Mouse (Mus musculus) embryonic facial prominence, embryonic 12.5 days (tissue): ENCODE measurements around the gene Ccdc88b. TPM values are rescaled to one million over a fixed set of nuclear protein-coding genes. Genes with fewer than 3 reads are reported as not detected.
A peak's percentile ranks its signal among the peaks of the same experiment; 100 is the strongest.

Experiments
- ATAC-seq: fragments of 200-750 bp; cut with Nextera tagmentation; 2 replicates; pipeline ENCODE4 v1.8.0; 2017; ENCODE audit not compliant: insufficient number of reproducible peaks, insufficient read depth, low FRiP score, low TSS enrichment
- H3K27ac ChIP-seq: fragments of 300-500 bp; sonication (generic); 2 replicates; pipeline ENCODE4 v1.5.1; 2016; ENCODE audit warnings: mild to moderate bottlenecking
- H3K27me3 ChIP-seq: fragments of 300-500 bp; sonication (generic); 2 replicates; pipeline ENCODE4 v1.6.1; 2016; ENCODE audit warnings: mild to moderate bottlenecking, moderate library complexity
- H3K36me3 ChIP-seq: fragments of 300-500 bp; sonication (generic); 2 replicates; pipeline ENCODE4 v1.6.1; 2016; ENCODE audit warnings: mild to moderate bottlenecking
- H3K4me1 ChIP-seq: fragments of 300-500 bp; sonication (generic); 2 replicates; pipeline ENCODE4 v1.6.1; 2016
- H3K4me2 ChIP-seq: fragments of 300-500 bp; sonication (generic); replicated peaks from 2 replicates; pipeline ENCODE4 v1.6.1; 2016; ENCODE audit warnings: mild to moderate bottlenecking, moderate library complexity
- H3K4me3 ChIP-seq: fragments of 300-500 bp; sonication (generic); 2 replicates; pipeline ENCODE4 v1.5.1; 2016; ENCODE audit warnings: mild to moderate bottlenecking
- H3K9ac ChIP-seq: fragments of 300-500 bp; sonication (generic); 2 replicates; pipeline ENCODE4 v1.6.1; 2016; ENCODE audit warnings: mild to moderate bottlenecking, moderate library complexity
- H3K9me3 ChIP-seq: fragments of 300-500 bp; sonication (generic); 2 replicates; pipeline ENCODE4 v1.6.1; 2016; ENCODE audit warnings: mild to moderate bottlenecking, moderate library complexity
- WGBS: fragments of 180-500 bp; shearing (Covaris S2); methylation state at CpG from one replicate; pipeline ENCODE4 v1.1.7; 2016; 5-methylcytosine and 5-hydroxymethylcytosine counted together
- microRNA-seq: library from miRNA; unstranded; fragments of <30 nt; microRNA quantifications from one replicate; pipeline ENCODE4, GENCODE M21; 2017
- polyA plus RNA-seq: library from polyadenylated mRNA; unstranded; fragments of >200 nt; fragmentation: Nextera tagmentation; extraction: Ambion mirVana; gene quantifications from 2 replicates; pipeline ENCODE4 v1.2.1, GENCODE M21; 2016

The Ccdc88b gene
- polyA plus RNA-seq, 1 experiment from 2014 or later: 0.70 TPM

GRCm38 (mm10) chr19:6820538-6821195, 37.3 kb downstream of the Ccdc88b start:
- H3K9ac ChIP-seq: no peak overlapping the region
- H3K36me3 ChIP-seq: no peaks in the 10 kb centered on the region
- 81% methylated on average over 13 of the region's 13 CpGs for WGBS
- ATAC-seq: no peak
- H3K27ac ChIP-seq: no peak overlapping the region
- H3K27me3 ChIP-seq: no peaks in the 10 kb centered on the region
- H3K4me1 ChIP-seq: no peaks in the 10 kb centered on the region
- H3K4me2 ChIP-seq: no peak overlapping the region
- no peaks in the 10 kb centered on the region for H3K9me3 ChIP-seq
- H3K4me3 ChIP-seq: no peak overlapping the region

GRCm38 (mm10) chr19:6819143-6819827, 38.7 kb downstream of the Ccdc88b start:
- no peaks in the 10 kb centered on the region for H3K4me1 ChIP-seq
- no peaks in the 10 kb centered on the region for H3K27me3 ChIP-seq
- no peak overlapping the region for H3K4me2 ChIP-seq
- 44% methylated on average over 10 of the region's 10 CpGs for WGBS
- H3K27ac ChIP-seq: 0 out of 2 replicates have a peak overlapping the region, but pooled peaks have one; percentile 30
- H3K9ac ChIP-seq: no peak overlapping the region
- no peak overlapping the region for H3K4me3 ChIP-seq
- no peaks in the 10 kb centered on the region for H3K9me3 ChIP-seq
- ATAC-seq: no peak
- no peaks in the 10 kb centered on the region for H3K36me3 ChIP-seq

GRCm38 (mm10) chr19:6814958-6815357, 43.1 kb downstream of the Ccdc88b start:
- Histone ChIP-seq H3K9me3 (no peaks in the 10 kb centered on the region), H3K9ac (no peak overlapping the region), H3K4me1 (no peaks in the 10 kb centered on the region), H3K27ac (no peak overlapping the region), H3K4me2 (no peak overlapping the region), H3K36me3 (no peaks in the 10 kb centered on the region), H3K27me3 (no peaks in the 10 kb centered on the region), H3K4me3 (no peak overlapping the region)
- ATAC-seq: no peak
- 87% methylated on average over 3 of the region's 3 CpGs for WGBS

- H3K9ac ChIP-seq: no peak overlapping the region
- no peaks in the 10 kb centered on the region for H3K27me3 ChIP-seq
- H3K4me2 ChIP-seq: no peak overlapping the region
- no peaks in the 10 kb centered on the region for H3K9me3 ChIP-seq
- no peak for ATAC-seq
- no peak overlapping the region for H3K4me3 ChIP-seq
- H3K27ac ChIP-seq: no peak overlapping the region
- H3K4me1 ChIP-seq: no peaks in the 10 kb centered on the region
- WGBS: 32% methylated on average over 4 of the region's 4 CpGs
- no peaks in the 10 kb centered on the region for H3K36me3 ChIP-seq
These were observed 43.6 kb downstream of the Ccdc88b start for GRCm38 (mm10) chr19:6814366-6814765.

Small RNAs within 50 kb of the gene (microRNA-seq; reads per million reads assigned to microRNA genes)
- gene Mir5046: not detected

Other genes starting within 250 kb of the Ccdc88b start
- gene Rps6ka4, start 17.6 kb downstream of the Ccdc88b start, polyA plus RNA-seq: 17.8 and 19.5 TPM in 2 replicates
- gene Trmt112, start 51.5 kb upstream of the Ccdc88b start, polyA plus RNA-seq: 142 and 157 TPM in 2 replicates
- gene Prdx5, start 51.9 kb upstream of the Ccdc88b start, polyA plus RNA-seq: 192 and 193 TPM in 2 replicates
- gene Esrra, start 63.6 kb upstream of the Ccdc88b start, polyA plus RNA-seq: 9.5 and 10.9 TPM in 2 replicates
- 1.2 and 1.7 TPM in 2 replicates for gene Catsperz, start 67.2 kb upstream of the Ccdc88b start, polyA plus RNA-seq
- 0.62 and 0.65 TPM in 2 replicates for gene Kcnk4, start 76.3 kb upstream of the Ccdc88b start, polyA plus RNA-seq
- gene Bad, start 83.7 kb upstream of the Ccdc88b start, polyA plus RNA-seq: 75.0 and 77.6 TPM in 2 replicates
- 28.4 and 32.7 TPM in 2 replicates for gene Gpr137, start 84.3 kb upstream of the Ccdc88b start, polyA plus RNA-seq
- gene Ppp1r14b, start 116.8 kb upstream of the Ccdc88b start, polyA plus RNA-seq: 255 and 291 TPM in 2 replicates
- gene Plcb3, start 118.3 kb upstream of the Ccdc88b start, polyA plus RNA-seq: 47.4 and 48.7 TPM in 2 replicates
- gene Fkbp2, start 122.3 kb upstream of the Ccdc88b start, polyA plus RNA-seq: 76.2 and 77.9 TPM in 2 replicates
- gene Vegfb, start 129.4 kb upstream of the Ccdc88b start, polyA plus RNA-seq: 53.3 and 57.5 TPM in 2 replicates
- gene Dnajc4, start 134.4 kb upstream of the Ccdc88b start, polyA plus RNA-seq: 22.5 and 23.1 TPM in 2 replicates
- 20.5 and 25.0 TPM in 2 replicates for gene Nudt22, start 137.9 kb upstream of the Ccdc88b start, polyA plus RNA-seq
- 10.8 and 11.7 TPM in 2 replicates for gene Trpt1, start 137.9 kb upstream of the Ccdc88b start, polyA plus RNA-seq
- 6.5 and 7.2 TPM in 2 replicates for gene Fermt3, start 161.3 kb upstream of the Ccdc88b start, polyA plus RNA-seq
- 273 and 275 TPM in 2 replicates for gene Stip1, start 181.8 kb upstream of the Ccdc88b start, polyA plus RNA-seq
- 11.3 and 12.2 TPM in 2 replicates for gene Macrod1, start 198.6 kb upstream of the Ccdc88b start, polyA plus RNA-seq
- gene Flrt1, start 247.5 kb upstream of the Ccdc88b start, polyA plus RNA-seq: 6.6 and 6.8 TPM in 2 replicates